Mouse (Mus musculus) naive thymus-derived CD4-positive, alpha-beta T cell, adult 2 months (primary cell): ENCODE measurements around the gene Bora.
A peak's percentile ranks its signal among the peaks of the same experiment; 100 is the strongest.

ENCODE experiments used
- DNase-seq: peaks from one replicate; pipeline ENCODE4 v3.0.0-alpha.2; 2011; ENCODE audit warnings: low read depth

Gene Bora

DNA sequence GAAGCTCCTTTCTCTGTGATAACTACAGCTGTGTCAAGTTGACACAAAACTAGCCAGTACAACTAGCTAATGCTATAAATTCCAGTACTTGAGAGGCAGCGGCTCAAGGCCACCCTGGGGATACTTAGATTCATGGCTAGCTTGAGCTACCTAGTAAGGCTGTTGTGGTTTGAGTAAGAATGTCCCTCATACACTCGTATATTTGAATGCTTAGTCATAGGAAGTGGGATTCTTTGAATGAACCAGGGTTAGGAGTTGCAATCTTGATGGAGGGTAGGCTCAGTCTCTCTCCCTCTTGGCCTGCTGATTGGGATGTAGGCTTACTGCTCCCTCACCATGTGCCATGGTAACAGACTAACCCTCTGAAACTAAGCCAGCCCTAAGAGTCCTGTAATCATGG, 17.1 kb downstream of the Bora start:
- no peak for DNase-seq

DNA sequence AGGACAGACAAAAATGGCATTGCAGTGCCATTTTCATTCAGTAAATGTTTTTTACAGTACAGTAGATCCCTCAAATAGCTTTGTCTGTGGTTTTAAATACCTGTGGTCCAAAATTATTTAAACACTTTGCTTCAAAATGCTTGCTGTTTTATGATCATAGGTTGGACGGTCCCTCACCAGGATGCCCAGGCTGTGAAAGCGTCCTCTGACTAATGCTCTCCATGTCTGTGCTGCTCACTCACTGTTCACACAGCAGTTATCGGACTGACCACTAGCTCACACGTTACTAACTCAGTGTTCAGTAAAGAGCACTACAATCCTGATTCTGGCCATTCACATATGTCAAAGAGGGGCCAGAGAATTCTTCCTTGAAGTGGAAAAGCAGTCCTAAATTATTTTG, 25.1 kb downstream of the Bora start:
- DNase-seq = no peak

GRCm38 (mm10) chr14:99088947-99089346, 42.9 kb downstream of the Bora start:
- DNase-seq = no peak

DNA sequence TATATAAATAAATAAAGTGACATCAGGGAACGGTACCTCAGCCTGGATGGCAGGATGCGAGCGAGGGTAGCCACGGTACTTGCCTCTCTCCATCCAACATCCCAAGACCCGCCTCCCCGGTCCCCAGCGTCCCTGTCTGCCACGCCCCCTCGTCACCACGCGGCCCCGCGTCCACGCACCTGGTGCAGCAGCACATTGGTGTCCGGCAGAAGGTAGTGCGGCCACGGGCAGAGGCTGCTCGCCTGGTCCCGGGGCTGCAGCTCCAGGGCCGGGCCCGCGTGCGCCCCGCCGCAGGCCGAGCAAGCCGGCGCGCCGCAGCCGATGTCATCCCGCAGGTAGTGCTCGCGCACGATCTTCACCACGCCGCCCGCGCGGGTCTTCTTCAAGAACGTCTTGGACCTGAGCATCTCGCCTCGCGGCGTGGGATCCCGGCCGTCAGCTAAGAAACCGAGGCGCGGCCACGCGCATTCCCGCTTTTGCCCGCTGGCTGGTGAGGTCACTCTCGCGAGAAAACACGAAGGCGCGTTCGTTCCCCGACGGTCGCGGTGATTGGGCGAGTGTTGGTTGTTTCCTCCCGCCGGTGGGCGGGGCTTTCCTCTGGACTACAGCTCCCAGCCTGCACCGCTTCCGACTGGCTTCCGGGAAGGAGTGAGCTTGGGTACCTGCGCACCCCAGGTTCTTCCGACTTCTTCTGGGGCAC, 53.4 kb downstream of the Bora start, which contains the start of the genes Pibf1 and Dis3:
Gene Pibf1, plus strand, starts transcription at position 158 of the 700 bp plus-strand sequence.
Gene Dis3, minus strand, starts transcription at position 504 of the 700 bp plus-strand sequence.
- peak; percentile 99 for DNase-seq

- DNase-seq = no peak
Observed at GRCm38 (mm10) chr14:99099967-99100587, 54.1 kb downstream of the Bora start.

DNA sequence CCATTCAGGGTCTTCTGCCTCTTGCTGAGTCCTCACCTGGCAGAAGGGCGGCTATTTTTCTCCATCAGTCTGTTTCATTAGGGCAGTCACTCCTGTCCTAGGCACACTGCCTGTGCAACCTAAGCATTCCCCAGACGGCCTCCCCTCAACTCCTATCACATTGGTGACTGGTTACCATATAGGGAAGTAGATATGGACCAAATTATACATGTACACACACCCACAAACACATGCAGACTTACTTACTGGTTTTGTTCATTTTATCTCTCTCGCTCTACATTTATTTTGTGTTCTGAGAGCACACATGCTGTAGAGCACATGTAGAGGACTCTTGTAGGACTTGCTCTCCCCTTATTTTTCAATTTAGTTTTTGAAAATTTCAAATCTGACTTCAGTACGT, 57.0 kb downstream of the Bora start:
- DNase-seq = no peak

DNA sequence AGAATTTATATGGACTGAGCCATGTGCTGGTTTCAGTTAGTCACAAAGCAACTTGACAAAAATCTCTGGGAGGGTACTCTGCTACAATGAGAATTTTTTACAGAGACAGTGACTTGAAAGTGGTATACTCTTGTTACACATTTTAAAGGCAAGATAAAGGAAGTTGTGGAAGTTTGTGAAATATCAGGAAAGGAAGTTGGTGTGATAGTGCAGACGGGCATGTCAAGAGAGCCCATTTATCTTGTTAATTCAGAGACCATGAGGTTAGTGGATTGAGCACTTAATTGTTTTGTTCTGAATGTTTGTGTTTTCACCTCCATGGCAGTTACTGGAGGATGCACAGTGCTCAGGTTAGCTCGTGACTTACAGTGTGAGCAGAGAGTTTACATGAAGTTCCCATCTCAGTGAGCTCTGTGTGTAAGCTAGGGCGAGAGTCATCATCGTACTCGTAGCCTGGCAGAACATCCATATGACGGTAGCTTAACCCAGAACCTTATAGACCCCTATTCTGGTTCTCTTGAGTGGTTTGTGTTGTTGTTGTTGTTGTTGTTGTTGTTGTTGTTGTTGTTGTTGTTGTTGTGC, 58.6 kb downstream of the Bora start:
- DNase-seq = no peak

DNA sequence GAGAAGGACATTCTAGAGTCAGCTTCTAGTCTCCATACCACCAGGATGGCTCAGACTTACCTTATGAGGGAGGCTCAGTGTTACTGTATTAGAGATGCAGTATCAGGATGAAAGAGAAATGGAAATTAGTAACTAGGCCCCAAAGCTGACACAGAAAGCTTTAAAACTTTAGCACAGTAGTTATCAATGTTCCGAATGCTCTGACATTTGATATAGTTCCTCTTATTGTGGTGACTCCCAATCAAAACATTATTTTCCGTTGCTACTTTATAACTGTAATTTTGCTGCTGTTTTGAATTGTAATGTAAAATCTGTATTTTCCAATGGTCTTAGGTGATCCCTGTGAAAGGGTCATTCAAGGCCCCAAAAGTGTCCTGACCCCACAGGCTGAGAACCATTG, 60.6 kb downstream of the Bora start:
- DNase-seq = no peak

DNA sequence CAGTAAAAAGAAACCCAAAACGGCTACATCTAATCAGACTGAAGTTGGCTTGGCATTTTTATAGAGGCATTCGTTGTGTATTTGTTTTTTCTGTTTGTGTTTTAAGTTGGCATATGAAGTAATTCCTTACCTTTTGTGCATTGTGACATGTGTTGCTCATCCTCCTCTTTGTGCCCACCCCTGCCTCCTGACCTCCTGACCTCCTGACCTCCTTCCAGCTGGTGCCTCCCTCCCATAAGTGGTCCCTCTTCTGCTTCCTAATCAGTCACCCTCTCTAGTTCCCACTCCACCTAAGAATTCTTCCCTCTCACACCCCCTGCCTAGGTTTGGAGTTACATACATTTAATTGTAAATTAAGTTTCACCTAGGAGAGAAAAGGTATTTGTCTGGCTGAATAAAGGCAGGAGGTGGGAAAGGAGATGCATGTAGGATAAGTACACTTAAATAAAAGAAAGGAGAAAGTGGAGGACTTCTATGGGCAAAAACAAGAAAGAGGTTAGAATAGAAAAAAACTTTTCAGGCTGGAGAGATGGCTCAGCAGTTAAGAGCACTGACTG, 61.7 kb downstream of the Bora start:
- no peak for DNase-seq

DNA sequence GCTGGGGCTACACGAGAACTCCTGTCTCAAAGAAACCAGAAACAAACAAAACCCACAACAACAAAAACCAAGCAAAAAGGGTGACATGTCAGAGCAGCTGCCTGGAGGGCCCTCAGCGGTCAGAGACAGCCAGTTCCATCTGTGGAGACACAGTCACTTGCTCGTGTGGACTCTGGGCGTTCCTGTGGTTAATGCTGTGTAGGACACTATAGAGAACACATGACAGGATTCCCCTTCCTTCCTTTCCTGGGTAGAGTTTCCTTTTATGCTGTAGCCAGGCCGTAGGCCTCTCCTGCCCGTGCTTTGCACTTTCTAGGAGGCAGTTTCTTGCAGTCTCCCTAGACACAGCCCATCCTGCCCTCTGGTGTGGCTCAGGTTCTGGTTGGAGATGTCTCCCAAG, 62.7 kb downstream of the Bora start:
- no peak for DNase-seq

GRCm38 (mm10) chr14:99117576-99117975, 71.6 kb downstream of the Bora start:
- no peak for DNase-seq

DNA sequence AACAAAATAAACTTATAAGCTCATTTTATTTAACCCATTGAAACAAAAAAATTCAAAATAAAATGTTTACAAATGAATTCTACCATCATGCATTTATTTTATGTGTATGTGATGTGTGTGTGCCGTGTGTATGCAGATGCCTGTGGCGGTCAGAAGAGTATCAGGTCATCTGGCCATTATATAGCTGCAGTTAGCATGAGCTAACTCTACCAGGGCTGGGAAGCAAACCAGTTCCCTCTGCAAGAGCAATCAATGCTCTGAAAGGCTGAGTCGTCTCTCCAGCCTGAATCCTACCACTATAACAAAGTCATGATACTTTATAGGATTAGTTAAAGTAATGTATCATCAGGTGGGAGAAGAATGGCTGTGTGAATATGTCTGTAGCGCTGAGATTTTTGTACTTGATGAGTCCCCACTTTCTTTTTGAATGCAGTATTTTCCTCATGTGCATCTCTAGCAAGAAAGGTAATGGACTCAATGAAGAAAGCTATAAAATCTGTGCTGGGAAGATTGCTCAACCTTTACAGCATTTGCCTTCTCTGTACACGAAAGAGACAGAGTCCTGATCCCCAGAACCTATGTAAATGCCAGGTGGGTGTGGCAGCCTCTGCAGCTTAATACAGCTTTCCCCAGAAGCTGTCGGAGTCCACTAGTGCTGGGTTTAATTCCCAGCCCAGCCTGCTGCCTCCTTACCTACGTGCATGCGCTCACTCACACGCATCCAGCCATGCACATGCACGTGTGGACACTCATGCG, 75.7 kb downstream of the Bora start:
- no peak for DNase-seq

GRCm38 (mm10) chr14:99124076-99124475, 78.1 kb downstream of the Bora start:
- no peak for DNase-seq
